Mouse (Mus musculus) heart, embryonic 12.5 days (tissue): ENCODE data around the gene Car6. TPM values are rescaled to one million over a fixed set of nuclear protein-coding genes. Genes with fewer than 3 reads are reported as not detected.
A peak's percentile ranks its signal among the peaks of the same experiment; 100 is the strongest.

Experiments used
- ATAC-seq: fragments of 200-750 bp; cut with Nextera tagmentation; 2 replicates; pipeline ENCODE4 v1.8.0; 2017; ENCODE audit warnings: moderate TSS enrichment, moderate library complexity; ENCODE audit not compliant: insufficient number of reproducible peaks, low FRiP score
- H3K27ac ChIP-seq: fragments of 300-500 bp; sonication (generic); 2 replicates; pipeline ENCODE4 v1.5.1; 2016; ENCODE audit warnings: mild to moderate bottlenecking, moderate library complexity; ENCODE audit not compliant: poor library complexity, severe bottlenecking
- H3K27me3 ChIP-seq: fragments of 300-500 bp; sonication (generic); replicated peaks from 2 replicates; pipeline ENCODE4 v1.6.1; 2016; ENCODE audit warnings: mild to moderate bottlenecking, moderate library complexity
- H3K36me3 ChIP-seq: fragments of 300-500 bp; sonication (generic); 2 replicates; pipeline ENCODE4 v1.6.1; 2016; ENCODE audit warnings: mild to moderate bottlenecking, moderate library complexity
- H3K4me1 ChIP-seq: fragments of 300-500 bp; sonication (generic); replicated peaks from 2 replicates; pipeline ENCODE4 v1.6.1; 2016; ENCODE audit warnings: mild to moderate bottlenecking
- H3K4me2 ChIP-seq: fragments of 300-500 bp; sonication (generic); 2 replicates; pipeline ENCODE4 v1.6.1; 2016; ENCODE audit warnings: mild to moderate bottlenecking, moderate library complexity
- H3K4me3 ChIP-seq: fragments of 300-500 bp; sonication (generic); 2 replicates; pipeline ENCODE4 v1.5.1; 2016; ENCODE audit warnings: mild to moderate bottlenecking
- H3K9ac ChIP-seq: fragments of 300-500 bp; sonication (generic); 2 replicates; pipeline ENCODE4 v1.6.1; 2016; ENCODE audit warnings: mild to moderate bottlenecking, moderate library complexity
- H3K9me3 ChIP-seq: fragments of 300-500 bp; sonication (generic); replicated peaks from 2 replicates; pipeline ENCODE4 v1.6.1; 2016; ENCODE audit warnings: mild to moderate bottlenecking, moderate library complexity
- WGBS: fragments of 180-500 bp; shearing (Covaris S2); methylation state at CpG from one replicate; pipeline ENCODE4 v1.1.7; 2016; 5-methylcytosine and 5-hydroxymethylcytosine counted together
- polyA plus RNA-seq: library from polyadenylated mRNA; unstranded; fragments of >200 nt; fragmentation: Nextera tagmentation; extraction: Ambion mirVana; gene quantifications from 2 replicates; pipeline ENCODE4 v1.2.1, GENCODE M21; 2016

Car6 gene
- polyA plus RNA-seq, result not detected in 2 replicates

DNA sequence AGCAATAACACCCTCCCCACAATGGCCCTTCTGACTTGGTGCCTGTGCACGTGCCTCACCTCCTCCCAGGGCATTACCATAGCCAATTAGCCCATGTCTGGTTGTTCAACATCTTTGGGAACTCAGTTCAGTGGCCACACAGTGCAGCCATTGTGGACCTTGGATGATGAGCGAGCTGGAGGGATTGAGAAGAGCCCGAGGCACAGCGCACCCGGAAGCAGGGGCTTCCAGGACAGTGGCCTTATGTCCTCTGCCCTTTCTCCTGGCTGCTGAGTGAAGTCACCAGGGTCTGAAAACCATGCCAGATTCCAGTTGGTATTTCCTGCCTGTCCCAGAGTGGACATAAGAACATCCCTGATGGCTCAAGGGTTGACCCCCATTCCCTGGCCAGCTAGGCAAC, at the start of gene Car6:
Car6 (minus strand) TSS at position 101 of the 400 bp plus-strand sequence.
- no peaks in the 10 kb centered on the region for H3K27me3 ChIP-seq
- no peaks in the 10 kb centered on the region for H3K4me1 ChIP-seq
- ATAC-seq, result no peak
- H3K27ac ChIP-seq, result no peak within 1 kb of the TSS
- H3K4me3 ChIP-seq, result no peak within 1 kb of the TSS
- WGBS, result 75% methylated on average over 5 of the region's 5 CpGs
- H3K36me3 ChIP-seq, result no peaks in the 10 kb centered on the region
- no peak within 1 kb of the TSS for H3K9ac ChIP-seq
- no peak within 1 kb of the TSS for H3K4me2 ChIP-seq
- H3K9me3 ChIP-seq, result no peaks in the 10 kb centered on the region

DNA sequence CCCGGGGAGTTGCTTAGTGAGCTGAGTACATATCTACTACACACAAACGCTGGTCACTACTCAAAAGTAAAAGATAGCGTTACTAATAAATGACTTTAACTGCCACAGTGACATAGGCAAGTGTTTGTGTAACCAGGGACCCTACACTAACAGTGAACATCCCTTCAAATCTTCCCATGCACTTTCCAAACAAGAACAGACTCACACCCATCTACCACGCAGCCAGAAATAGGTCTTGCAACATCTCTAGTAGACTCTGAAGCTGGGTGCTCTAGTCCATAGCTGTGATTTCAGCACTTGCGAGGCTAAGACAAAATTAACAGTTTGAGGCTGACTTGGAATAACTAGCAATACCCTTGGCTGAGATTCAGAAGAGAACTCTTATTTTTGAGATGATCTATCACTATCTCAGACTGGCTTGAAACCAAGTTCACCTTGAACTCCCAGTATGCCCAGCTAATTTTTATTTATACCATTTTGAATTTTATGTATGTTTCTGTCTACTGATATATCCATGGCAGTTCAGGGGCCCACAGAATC, 48.7 kb upstream of the Car6 start:
- 72% methylated on average over 5 of the region's 5 CpGs for WGBS
- H3K9ac ChIP-seq, result no peak overlapping the region
- no peak for ATAC-seq

DNA sequence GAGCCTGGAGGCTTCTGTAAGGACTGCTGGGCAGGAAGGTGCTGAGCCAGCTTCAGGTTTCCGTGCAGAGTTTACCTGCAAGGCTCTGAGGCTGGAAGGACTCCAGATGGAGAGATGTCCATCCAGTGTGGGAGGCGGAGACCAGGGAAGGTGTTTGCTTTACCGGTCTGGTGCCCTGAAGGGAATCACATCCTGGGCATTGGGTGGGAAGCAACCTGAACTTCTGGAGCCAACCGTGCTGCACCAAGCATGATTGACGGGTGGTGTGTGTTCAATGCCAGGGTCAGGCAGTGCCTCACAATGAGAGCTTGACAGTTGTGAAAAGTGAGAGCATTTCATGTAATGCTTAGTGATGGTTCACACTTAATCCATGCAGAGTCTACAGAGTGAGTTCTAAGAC, 47.8 kb upstream of the Car6 start:
- no peak for ATAC-seq
- Histone ChIP-seq H3K4me3 (no peak overlapping the region), H3K4me2 (no peak overlapping the region), H3K9me3 (no peaks in the 10 kb centered on the region), H3K9ac (no peak overlapping the region), H3K4me1 (peaks cover 23% of the 10 kb centered on the region), H3K27ac (no peak overlapping the region), H3K36me3 (peaks cover 88% of the 10 kb centered on the region), H3K27me3 (no peaks in the 10 kb centered on the region)
- WGBS, result 85% methylated on average over 5 of the region's 5 CpGs

More for the DNA sequence above, 48.7 kb upstream of the Car6 start:
- H3K27me3 ChIP-seq, result no peaks in the 10 kb centered on the region
- no peak overlapping the region for H3K4me2 ChIP-seq
- peaks cover 22% of the 10 kb centered on the region for H3K4me1 ChIP-seq
- H3K36me3 ChIP-seq, result peaks cover 86% of the 10 kb centered on the region
- no peak overlapping the region for H3K4me3 ChIP-seq
- H3K27ac ChIP-seq, result peak overlapping the region; percentile 23; the same call in 1 of the 2 replicates
- H3K9me3 ChIP-seq, result no peaks in the 10 kb centered on the region

DNA sequence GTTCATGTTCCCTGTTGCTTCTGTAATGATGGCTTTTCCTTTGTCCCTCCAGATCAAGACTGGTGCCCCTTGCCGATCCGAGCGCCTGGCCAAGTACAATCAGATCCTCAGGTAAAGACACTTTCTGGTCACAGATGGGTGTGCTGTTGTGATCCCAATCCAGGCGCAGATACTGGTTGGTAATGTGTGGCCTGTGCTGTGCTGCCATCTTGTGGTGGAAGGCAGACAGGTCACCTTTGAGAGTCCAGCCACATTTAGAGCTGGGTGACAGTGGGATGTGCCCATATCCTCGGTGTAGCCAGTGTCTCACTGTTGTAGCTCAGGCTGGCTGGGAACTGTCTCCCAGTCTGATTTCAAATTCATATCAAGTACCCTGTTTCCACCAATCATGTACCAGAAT, 46.9 kb upstream of the Car6 start:
- WGBS, result 75% methylated on average over 5 of the region's 5 CpGs
- Histone ChIP-seq H3K4me2 (no peak overlapping the region), H3K4me3 (no peak overlapping the region), H3K36me3 (peaks cover 95% of the 10 kb centered on the region), H3K27ac (no peak overlapping the region), H3K9me3 (no peaks in the 10 kb centered on the region), H3K4me1 (peaks cover 28% of the 10 kb centered on the region), H3K27me3 (no peaks in the 10 kb centered on the region), H3K9ac (no peak overlapping the region)
- no peak; the same call in 1 of the 2 replicates for ATAC-seq

DNA sequence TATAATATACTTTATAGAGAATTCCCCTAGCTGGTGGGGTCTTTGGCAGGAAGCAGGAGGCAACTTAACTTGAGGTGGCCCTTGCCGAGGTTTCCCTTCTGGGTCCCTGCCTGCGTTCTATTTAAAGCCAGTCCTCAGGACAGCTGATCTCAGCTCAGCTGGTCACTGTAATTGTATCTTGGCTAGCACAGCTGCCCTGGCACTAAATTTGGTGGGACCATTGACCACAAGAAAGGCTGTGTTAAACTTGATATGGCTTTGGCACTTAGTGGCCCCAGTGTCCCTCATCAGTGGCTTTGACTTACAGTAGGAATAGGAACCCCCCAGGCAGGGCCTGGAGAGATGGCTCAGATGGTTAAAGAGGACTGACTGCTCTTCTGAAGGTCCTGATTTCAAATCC, 44.7 kb upstream of the Car6 start:
- Histone ChIP-seq H3K27ac (no peak overlapping the region), H3K4me1 (peaks cover 48% of the 10 kb centered on the region), H3K9ac (no peak overlapping the region), H3K9me3 (no peaks in the 10 kb centered on the region), H3K36me3 (peaks cover 98% of the 10 kb centered on the region), H3K4me2 (no peak overlapping the region), H3K4me3 (no peak overlapping the region), H3K27me3 (no peaks in the 10 kb centered on the region)
- ATAC-seq, result no peak
- 37% methylated on average over 2 of the region's 2 CpGs for WGBS

GRCm38 (mm10) chr4:150242745-150243144, 41.6 kb upstream of the Car6 start:
- no peaks in the 10 kb centered on the region for H3K9me3 ChIP-seq
- peak overlapping the region; percentile 42; the same call in 1 of the 2 replicates for H3K27ac ChIP-seq
- H3K36me3 ChIP-seq, result peaks cover 86% of the 10 kb centered on the region
- WGBS, result 81% methylated on average over 5 of the region's 5 CpGs
- H3K4me3 ChIP-seq, result no peak overlapping the region
- 0 out of 2 replicates have a peak overlapping the region, but pooled peaks have one; percentile 14 for H3K9ac ChIP-seq
- H3K4me2 ChIP-seq, result 0 out of 2 replicates have a peak overlapping the region, but pooled peaks have one; percentile 17
- ATAC-seq, result no peak
- peaks cover 60% of the 10 kb centered on the region for H3K4me1 ChIP-seq
- no peaks in the 10 kb centered on the region for H3K27me3 ChIP-seq

DNA sequence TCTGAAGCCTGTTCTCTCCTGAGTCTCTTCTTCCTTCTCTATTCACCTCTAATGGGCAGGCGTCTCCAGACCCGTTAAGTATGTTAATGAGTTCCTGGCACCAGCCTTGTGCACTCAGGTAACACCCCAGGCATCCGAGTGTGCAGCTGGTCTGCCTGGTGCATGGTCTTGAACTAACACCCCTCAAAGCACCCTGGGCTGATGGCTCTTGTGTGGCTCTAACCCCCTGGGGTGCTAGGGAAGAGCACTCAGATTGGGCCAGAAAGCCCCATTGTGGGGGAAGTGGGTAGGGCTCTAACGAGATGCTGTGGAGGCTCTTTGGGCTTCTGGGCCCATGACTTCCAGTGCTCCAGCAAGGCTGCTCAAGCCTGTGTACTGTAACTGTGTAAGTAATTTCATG, 40.6 kb upstream of the Car6 start:
- Histone ChIP-seq H3K27ac (peak overlapping the region; percentile 8; the same call in 1 of the 2 replicates), H3K27me3 (no peaks in the 10 kb centered on the region), H3K4me2 (peak overlapping the region; percentile 28; the same call in 1 of the 2 replicates), H3K4me3 (peak overlapping the region; percentile 5; the same call in 1 of the 2 replicates), H3K36me3 (peaks cover 76% of the 10 kb centered on the region), H3K4me1 (peaks cover 58% of the 10 kb centered on the region), H3K9me3 (no peaks in the 10 kb centered on the region), H3K9ac (peak overlapping the region; percentile 29; the same call in 1 of the 2 replicates)
- ATAC-seq, result no peak
- WGBS, result 78% methylated on average over 4 of the region's 4 CpGs

DNA sequence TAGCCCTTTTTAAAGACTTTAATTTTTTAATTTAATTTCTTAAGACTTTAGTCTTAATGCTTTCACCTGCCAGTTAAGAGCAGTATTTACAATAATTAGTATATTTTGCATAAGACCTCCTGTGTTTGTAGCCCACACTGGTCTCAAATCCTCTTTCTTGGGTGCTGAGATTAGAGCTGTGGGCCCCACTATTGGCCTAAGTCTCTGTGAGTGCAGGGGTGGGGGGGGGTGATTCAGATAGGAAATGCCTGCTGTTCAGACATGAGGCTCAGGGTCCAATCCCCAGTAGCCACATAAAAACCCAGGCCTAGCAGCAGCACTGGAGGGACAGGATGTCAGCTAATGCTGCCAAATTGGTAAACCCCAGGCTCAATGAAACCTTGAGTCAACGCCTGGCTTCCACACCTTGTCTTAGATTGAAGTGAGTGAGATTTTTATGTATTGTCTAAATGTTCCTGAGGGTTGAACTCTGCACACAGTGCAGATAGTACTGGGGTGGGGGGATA, 39.3 kb upstream of the Car6 start:
- no peak overlapping the region for H3K9ac ChIP-seq
- peak overlapping the region; percentile 46 for H3K4me2 ChIP-seq
- no peaks in the 10 kb centered on the region for H3K27me3 ChIP-seq
- ATAC-seq, result no peak
- H3K9me3 ChIP-seq, result no peaks in the 10 kb centered on the region
- peak overlapping the region; percentile 19; the same call in 1 of the 2 replicates for H3K4me3 ChIP-seq
- no peak overlapping the region for H3K27ac ChIP-seq
- peaks cover 63% of the 10 kb centered on the region for H3K36me3 ChIP-seq
- H3K4me1 ChIP-seq, result peaks cover 49% of the 10 kb centered on the region
- WGBS, result 84% methylated on average over 1 of the region's 1 CpGs

DNA sequence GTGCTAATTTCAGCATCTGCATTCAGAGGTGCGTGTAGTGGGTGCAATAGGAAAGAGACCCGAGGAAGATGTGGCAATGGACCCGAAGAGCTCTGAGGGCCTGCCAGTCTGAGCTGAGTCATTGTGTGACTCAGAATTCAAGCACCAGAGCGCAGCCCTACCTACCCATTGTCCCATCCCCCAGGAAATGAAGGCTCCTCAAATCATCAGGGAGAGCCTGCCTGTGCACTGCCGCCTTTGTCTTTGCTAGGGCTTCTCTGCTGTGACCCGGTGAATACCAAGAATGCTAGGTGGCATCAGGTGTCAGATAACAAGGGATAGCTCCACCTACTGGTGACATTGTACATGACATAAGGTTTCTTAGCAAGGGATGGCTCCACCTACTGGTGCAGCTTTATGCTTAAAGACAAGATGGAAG, 38.8 kb upstream of the Car6 start:
- Histone ChIP-seq H3K36me3 (peaks cover 58% of the 10 kb centered on the region), H3K9ac (no peak overlapping the region), H3K4me3 (peak overlapping the region; percentile 96), H3K27me3 (no peaks in the 10 kb centered on the region), H3K27ac (peak overlapping the region; percentile 97), H3K4me2 (peak overlapping the region; percentile 87), H3K4me1 (peaks cover 49% of the 10 kb centered on the region), H3K9me3 (no peaks in the 10 kb centered on the region)
- ATAC-seq, result no peak
- 10% methylated on average over 6 of the region's 6 CpGs for WGBS

GRCm38 (mm10) chr4:150239503-150239902, 38.4 kb upstream of the Car6 start:
- 20% methylated on average over 6 of the region's 6 CpGs for WGBS
- peaks cover 50% of the 10 kb centered on the region for H3K4me1 ChIP-seq
- H3K4me3 ChIP-seq, result peak overlapping the region; percentile 96
- H3K36me3 ChIP-seq, result peaks cover 54% of the 10 kb centered on the region
- H3K4me2 ChIP-seq, result peak overlapping the region; percentile 87
- peak overlapping the region; percentile 99 for H3K9ac ChIP-seq
- peak overlapping the region; percentile 97 for H3K27ac ChIP-seq
- ATAC-seq, result no peak
- H3K27me3 ChIP-seq, result no peaks in the 10 kb centered on the region
- no peaks in the 10 kb centered on the region for H3K9me3 ChIP-seq

- Histone ChIP-seq H3K4me3 (peak overlapping the region; percentile 96), H3K9ac (peak overlapping the region; percentile 99), H3K36me3 (peaks cover 50% of the 10 kb centered on the region), H3K4me1 (peaks cover 54% of the 10 kb centered on the region), H3K9me3 (no peaks in the 10 kb centered on the region), H3K27ac (peak overlapping the region; percentile 97), H3K4me2 (peak overlapping the region; percentile 87), H3K27me3 (no peaks in the 10 kb centered on the region)
- no peak for ATAC-seq
- WGBS, result 25% methylated on average over 5 of the region's 5 CpGs
Observed at GRCm38 (mm10) chr4:150239087-150239480, 38.0 kb upstream of the Car6 start.
